Mouse (Mus musculus): ENCODE measurements around the gene Aatk. TPM values are rescaled to one million over a fixed set of nuclear protein-coding genes. Genes with fewer than 3 reads are reported as not detected.

Gene Aatk
- polyA plus RNA-seq, 1 experiment from 2014 or later, result 2.0 TPM

DNA sequence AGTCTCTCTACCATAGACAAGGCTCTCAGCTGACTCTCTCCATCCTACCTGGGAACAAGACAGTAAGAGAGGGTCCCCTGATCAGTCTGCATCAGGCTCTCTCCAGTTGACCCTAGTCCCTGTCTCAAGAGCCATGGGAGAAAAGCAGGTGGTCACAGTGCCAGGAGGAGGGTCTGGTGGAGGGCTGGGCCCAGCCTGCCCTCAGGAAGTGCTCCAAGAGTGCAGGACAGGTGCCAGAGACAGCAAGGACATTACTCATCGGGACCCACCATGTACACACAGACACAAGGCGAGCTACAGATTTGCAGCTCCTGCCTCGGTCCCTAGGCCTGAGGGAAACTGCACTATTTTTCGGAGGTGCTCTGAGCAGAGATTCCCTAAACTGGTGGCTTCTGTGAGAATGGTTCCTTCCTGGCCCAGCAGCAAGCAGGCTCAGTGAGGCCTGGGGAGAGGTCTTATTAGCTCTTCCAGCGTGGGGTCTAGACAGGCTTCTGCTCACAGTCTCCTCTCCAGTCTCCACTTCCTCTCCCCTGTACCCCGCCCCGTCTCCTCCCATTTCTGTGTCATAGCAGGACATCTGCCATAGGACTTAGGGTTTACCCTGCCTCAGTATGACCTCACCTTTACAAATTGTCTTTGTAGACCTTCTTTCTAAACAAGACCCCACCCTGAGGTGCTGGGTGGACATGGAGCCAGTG is 4.7 kb downstream of the Aatk start:
- Histone ChIP-seq H3K9ac (replicated peaks; ENCODE audit: low read length) (0 out of 2 replicates have a peak overlapping the region, but pooled peaks have one; percentile 6), H3K4me2 (replicated peaks; ENCODE audit: low read depth, low read length) (no peak overlapping the region), H3K4me1 (ENCODE audit: insufficient read depth, low read length) (peaks cover 34% of the 10 kb centered on the region), H3K27ac (ENCODE audit: low read length) (peak overlapping the region; percentile 64), H3K27me3 (ENCODE audit: insufficient read depth, low read length) (peaks cover 7% of the 10 kb centered on the region), H3K4me3 (ENCODE audit: low read length) (no peak overlapping the region), H3K36me3 (ENCODE audit: insufficient read depth, low read length) (no peaks in the 10 kb centered on the region), H3K9me3 (ENCODE audit: low read length) (no peaks in the 10 kb centered on the region)
- 66% methylated on average over 7 of the region's 7 CpGs for WGBS
- peak; percentile 12; the same call in 1 of the 2 replicates for ATAC-seq (ENCODE audit: low FRiP score, low TSS enrichment)

DNA sequence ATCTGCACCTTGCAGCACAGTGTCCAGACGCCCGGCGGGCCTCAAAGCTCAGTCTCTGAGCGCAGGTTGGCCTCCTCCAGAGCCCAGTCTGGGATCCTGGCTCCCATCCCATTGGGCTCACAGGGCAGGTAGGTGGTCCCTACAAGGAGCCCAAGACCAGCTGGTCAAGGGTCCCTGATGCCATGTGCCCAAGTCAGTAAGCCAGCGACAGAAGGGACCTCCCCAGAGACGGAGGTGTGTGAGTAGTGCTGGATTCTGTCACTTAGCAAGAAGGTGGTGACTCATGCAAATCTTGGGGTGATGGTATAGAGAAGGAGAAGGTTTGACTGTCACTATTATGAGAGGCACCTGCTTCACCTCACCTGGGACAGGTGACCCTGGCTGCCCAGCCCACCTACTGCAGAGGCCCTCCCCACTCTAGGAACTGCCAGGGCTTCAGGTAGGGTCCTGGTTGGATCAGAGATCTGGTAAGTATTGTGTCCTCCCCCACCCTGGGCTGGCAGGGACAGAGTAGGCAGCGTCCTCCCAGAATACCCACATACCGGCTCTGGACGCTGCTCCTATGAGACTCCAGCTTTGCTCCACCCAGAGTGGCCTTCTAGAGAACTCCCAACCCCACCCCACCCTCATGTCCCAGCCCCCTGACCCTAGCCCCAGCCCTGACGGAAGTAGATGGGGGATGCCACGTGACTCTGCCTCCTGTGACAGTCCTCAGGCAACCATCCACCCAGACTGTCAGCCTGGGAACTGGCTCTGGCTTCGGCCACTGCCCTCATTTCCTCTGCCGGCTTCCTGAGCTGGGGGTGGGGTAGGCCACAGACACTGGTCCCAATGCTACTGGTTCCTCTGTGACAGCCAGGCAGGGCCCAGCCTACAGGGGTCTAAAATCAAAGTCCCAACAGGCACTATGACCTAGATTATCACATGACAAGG is 5.5 kb downstream of the Aatk start:
- Histone ChIP-seq H3K4me2 (replicated peaks; ENCODE audit: low read depth, low read length) (peak overlapping the region; percentile 25; the same call in 1 of the 2 replicates), H3K9ac (replicated peaks; ENCODE audit: low read length) (no peak overlapping the region), H3K27me3 (ENCODE audit: insufficient read depth, low read length) (peaks cover 5% of the 10 kb centered on the region), H3K9me3 (ENCODE audit: low read length) (no peaks in the 10 kb centered on the region), H3K4me1 (ENCODE audit: insufficient read depth, low read length) (peaks cover 28% of the 10 kb centered on the region), H3K36me3 (ENCODE audit: insufficient read depth, low read length) (no peaks in the 10 kb centered on the region), H3K27ac (ENCODE audit: low read length) (peak overlapping the region; percentile 64), H3K4me3 (ENCODE audit: low read length) (no peak overlapping the region)
- peak; percentile 29 for ATAC-seq (ENCODE audit: low FRiP score, low TSS enrichment)
- WGBS, result 48% methylated on average over 13 of the region's 13 CpGs

DNA sequence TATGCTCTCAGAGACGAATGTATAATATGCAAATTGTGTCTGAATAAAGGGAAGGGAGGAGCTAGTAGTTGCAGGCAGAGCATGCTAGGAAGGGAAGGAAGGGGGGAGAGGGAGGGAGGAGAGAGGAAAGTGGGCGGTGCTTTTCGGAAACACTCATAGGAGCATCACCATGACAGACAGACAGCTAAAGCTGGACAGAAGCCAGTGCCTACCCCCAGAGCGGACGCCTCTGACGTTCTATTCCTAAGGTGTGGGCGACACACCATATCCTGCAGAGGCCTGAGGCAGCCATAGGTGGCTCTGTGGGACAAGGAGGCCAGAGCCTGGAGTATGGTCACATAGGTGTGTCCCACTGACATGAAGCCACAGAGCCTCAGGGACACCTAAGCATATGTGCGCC is 6.5 kb downstream of the Aatk start:
- Histone ChIP-seq H3K27ac (ENCODE audit: low read length) (no peak overlapping the region), H3K36me3 (ENCODE audit: insufficient read depth, low read length) (no peaks in the 10 kb centered on the region; the same call in 1 of the 2 replicates), H3K4me2 (replicated peaks; ENCODE audit: low read depth, low read length) (no peak overlapping the region), H3K27me3 (ENCODE audit: insufficient read depth, low read length) (no peaks in the 10 kb centered on the region), H3K4me3 (ENCODE audit: low read length) (no peak overlapping the region), H3K4me1 (ENCODE audit: insufficient read depth, low read length) (peaks cover 18% of the 10 kb centered on the region), H3K9me3 (ENCODE audit: low read length) (no peaks in the 10 kb centered on the region), H3K9ac (replicated peaks; ENCODE audit: low read length) (no peak overlapping the region)
- 73% methylated on average over 8 of the region's 8 CpGs for WGBS
- no peak for ATAC-seq (ENCODE audit: low FRiP score, low TSS enrichment)

DNA sequence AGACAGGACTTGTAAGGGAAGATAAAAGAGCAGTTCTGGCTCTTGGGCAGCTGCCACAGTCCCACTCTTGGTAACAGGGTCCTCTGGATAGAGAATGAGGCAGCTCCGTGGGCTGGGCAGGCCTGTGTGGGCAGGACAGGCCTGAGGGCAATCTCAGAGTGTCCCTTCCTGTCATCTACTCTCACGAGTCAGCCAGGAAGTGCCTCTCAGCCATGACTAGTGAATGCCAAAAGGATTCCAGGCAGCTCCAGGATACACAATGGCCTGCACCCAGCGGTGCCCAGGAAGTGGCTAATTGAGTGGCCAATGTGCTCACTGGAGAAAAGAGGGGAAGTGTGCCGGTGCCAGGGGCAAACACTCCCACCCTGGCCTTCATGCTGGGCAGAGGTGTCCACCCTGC is 7.4 kb downstream of the Aatk start:
- Histone ChIP-seq H3K4me2 (replicated peaks; ENCODE audit: low read depth, low read length) (no peak overlapping the region), H3K4me3 (ENCODE audit: low read length) (no peak overlapping the region), H3K27me3 (ENCODE audit: insufficient read depth, low read length) (no peaks in the 10 kb centered on the region), H3K4me1 (ENCODE audit: insufficient read depth, low read length) (peaks cover 14% of the 10 kb centered on the region), H3K36me3 (ENCODE audit: insufficient read depth, low read length) (no peaks in the 10 kb centered on the region; the same call in 1 of the 2 replicates), H3K27ac (ENCODE audit: low read length) (peak overlapping the region; percentile 5; the same call in 1 of the 2 replicates), H3K9me3 (ENCODE audit: low read length) (no peaks in the 10 kb centered on the region), H3K9ac (replicated peaks; ENCODE audit: low read length) (no peak overlapping the region)
- WGBS, result 35% methylated on average over 4 of the region's 4 CpGs
- ATAC-seq (ENCODE audit: low FRiP score, low TSS enrichment), result no peak

DNA sequence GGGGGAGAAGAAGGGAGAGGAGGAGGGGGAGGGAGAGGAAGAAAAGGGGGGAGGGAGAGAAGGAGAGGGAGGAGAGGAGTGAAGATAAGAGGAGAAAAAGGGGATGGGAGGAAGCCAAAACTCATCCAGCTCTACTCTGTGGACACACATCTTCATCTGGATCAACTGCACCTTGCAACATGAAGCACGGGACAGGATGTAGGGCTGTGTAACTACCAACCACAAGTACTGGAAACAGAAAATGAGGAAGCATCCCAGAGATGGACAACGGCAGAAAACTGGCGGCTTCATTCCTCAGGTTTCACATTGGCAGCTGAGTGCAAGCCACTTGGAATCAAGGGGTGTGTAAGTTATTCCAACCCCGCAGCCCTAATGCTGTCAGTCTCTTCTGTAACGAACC is 12.2 kb downstream of the Aatk start:
- H3K9ac ChIP-seq (replicated peaks; ENCODE audit: low read length), result no peak overlapping the region
- no peaks in the 10 kb centered on the region for H3K4me1 ChIP-seq (ENCODE audit: insufficient read depth, low read length)
- H3K4me3 ChIP-seq (ENCODE audit: low read length), result no peak overlapping the region
- H3K4me2 ChIP-seq (replicated peaks; ENCODE audit: low read depth, low read length), result no peak overlapping the region
- 37% methylated on average over 5 of the region's 5 CpGs for WGBS
- H3K9me3 ChIP-seq (ENCODE audit: low read length), result no peaks in the 10 kb centered on the region
- no peaks in the 10 kb centered on the region for H3K27me3 ChIP-seq (ENCODE audit: insufficient read depth, low read length)
- no peaks in the 10 kb centered on the region; the same call in 1 of the 2 replicates for H3K36me3 ChIP-seq (ENCODE audit: insufficient read depth, low read length)
- H3K27ac ChIP-seq (ENCODE audit: low read length), result no peak overlapping the region
- no peak for ATAC-seq (ENCODE audit: low FRiP score, low TSS enrichment)

DNA sequence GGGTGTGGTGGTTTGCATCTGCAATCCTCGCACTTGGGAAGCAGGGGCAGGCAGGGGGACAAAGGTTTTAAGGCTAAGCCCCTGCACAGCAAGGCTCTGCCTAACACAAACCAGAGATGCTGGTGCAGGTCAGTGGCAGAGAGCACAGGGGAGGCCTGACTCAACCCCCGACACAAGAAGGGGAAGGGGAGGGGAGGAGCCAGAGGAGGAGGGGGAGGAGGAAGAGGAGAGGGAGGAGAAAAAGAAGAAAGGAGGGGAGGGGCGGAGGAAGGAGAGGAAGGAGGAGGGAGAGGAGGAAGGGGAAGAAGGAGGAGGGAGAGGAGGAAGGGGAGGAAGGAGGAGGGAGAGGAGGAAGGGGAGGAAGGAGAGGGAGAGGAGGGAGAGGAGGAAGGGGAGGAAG is 12.7 kb downstream of the Aatk start:
- no peak overlapping the region for H3K4me3 ChIP-seq (ENCODE audit: low read length)
- H3K4me2 ChIP-seq (replicated peaks; ENCODE audit: low read depth, low read length), result no peak overlapping the region
- H3K4me1 ChIP-seq (ENCODE audit: insufficient read depth, low read length), result no peaks in the 10 kb centered on the region
- ATAC-seq (ENCODE audit: low FRiP score, low TSS enrichment), result no peak
- no peak overlapping the region for H3K27ac ChIP-seq (ENCODE audit: low read length)
- no peaks in the 10 kb centered on the region; the same call in 1 of the 2 replicates for H3K36me3 ChIP-seq (ENCODE audit: insufficient read depth, low read length)
- no peaks in the 10 kb centered on the region for H3K9me3 ChIP-seq (ENCODE audit: low read length)
- WGBS, result 55% methylated on average over 3 of the region's 3 CpGs
- H3K27me3 ChIP-seq (ENCODE audit: insufficient read depth, low read length), result no peaks in the 10 kb centered on the region
- no peak overlapping the region for H3K9ac ChIP-seq (replicated peaks; ENCODE audit: low read length)

DNA sequence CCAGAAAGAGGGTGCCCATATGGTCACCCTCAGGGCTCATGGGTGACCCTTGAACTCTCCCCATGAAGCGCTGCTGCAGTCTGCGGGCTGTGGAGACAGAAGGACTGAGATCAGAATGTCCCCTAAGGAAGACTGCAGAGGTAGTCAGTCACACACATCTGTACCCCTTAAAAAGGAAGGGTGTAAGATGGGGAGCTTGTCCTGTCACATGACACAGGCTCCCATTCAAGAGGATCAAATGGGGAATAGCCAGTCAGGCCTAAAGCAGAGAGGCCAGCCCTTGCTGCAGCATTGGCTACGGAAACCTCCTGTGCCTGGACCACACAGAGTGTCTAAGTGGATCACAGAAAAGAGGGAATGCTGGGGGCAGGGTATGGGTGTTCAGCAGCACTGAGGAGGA is 13.5 kb downstream of the Aatk start:
- WGBS, result 79% methylated on average over 3 of the region's 3 CpGs
- no peaks in the 10 kb centered on the region for H3K27me3 ChIP-seq (ENCODE audit: insufficient read depth, low read length)
- H3K4me1 ChIP-seq (ENCODE audit: insufficient read depth, low read length), result 0 out of 2 replicates have a peak, but pooled peaks cover under 1% of the 10 kb centered on the region
- no peak overlapping the region for H3K4me2 ChIP-seq (replicated peaks; ENCODE audit: low read depth, low read length)
- ATAC-seq (ENCODE audit: low FRiP score, low TSS enrichment), result no peak
- no peaks in the 10 kb centered on the region; the same call in 1 of the 2 replicates for H3K36me3 ChIP-seq (ENCODE audit: insufficient read depth, low read length)
- H3K9ac ChIP-seq (replicated peaks; ENCODE audit: low read length), result no peak overlapping the region
- no peak overlapping the region for H3K27ac ChIP-seq (ENCODE audit: low read length)
- no peak overlapping the region for H3K4me3 ChIP-seq (ENCODE audit: low read length)
- H3K9me3 ChIP-seq (ENCODE audit: low read length), result no peaks in the 10 kb centered on the region

DNA sequence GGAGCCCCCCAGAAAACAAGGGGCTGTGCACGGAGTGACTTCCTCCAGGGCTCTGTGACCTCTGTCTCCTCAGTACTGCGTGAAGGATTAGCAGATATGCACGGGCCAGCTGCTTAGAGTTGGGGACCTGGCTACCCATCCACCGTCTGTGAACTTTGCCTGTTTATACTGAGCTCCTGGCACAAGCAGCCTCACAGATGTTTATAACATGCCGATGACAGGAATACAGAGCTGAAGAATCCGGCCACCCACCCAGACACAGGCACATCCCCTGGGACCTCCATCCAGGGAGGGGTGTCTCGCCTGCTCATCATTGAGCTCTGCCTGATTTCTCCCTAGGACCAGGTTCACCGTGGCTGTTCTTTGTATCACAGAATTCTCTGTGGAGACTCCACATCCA is 14.9 kb downstream of the Aatk start:
- Histone ChIP-seq H3K4me3 (ENCODE audit: low read length) (no peak overlapping the region), H3K27ac (ENCODE audit: low read length) (no peak overlapping the region), H3K9me3 (ENCODE audit: low read length) (no peaks in the 10 kb centered on the region), H3K4me1 (ENCODE audit: insufficient read depth, low read length) (0 out of 2 replicates have a peak, but pooled peaks cover 8% of the 10 kb centered on the region), H3K4me2 (replicated peaks; ENCODE audit: low read depth, low read length) (no peak overlapping the region), H3K9ac (replicated peaks; ENCODE audit: low read length) (no peak overlapping the region), H3K36me3 (ENCODE audit: insufficient read depth, low read length) (no peaks in the 10 kb centered on the region; the same call in 1 of the 2 replicates), H3K27me3 (ENCODE audit: insufficient read depth, low read length) (no peaks in the 10 kb centered on the region)
- no peak for ATAC-seq (ENCODE audit: low FRiP score, low TSS enrichment)
- 57% methylated on average over 8 of the region's 8 CpGs for WGBS

DNA sequence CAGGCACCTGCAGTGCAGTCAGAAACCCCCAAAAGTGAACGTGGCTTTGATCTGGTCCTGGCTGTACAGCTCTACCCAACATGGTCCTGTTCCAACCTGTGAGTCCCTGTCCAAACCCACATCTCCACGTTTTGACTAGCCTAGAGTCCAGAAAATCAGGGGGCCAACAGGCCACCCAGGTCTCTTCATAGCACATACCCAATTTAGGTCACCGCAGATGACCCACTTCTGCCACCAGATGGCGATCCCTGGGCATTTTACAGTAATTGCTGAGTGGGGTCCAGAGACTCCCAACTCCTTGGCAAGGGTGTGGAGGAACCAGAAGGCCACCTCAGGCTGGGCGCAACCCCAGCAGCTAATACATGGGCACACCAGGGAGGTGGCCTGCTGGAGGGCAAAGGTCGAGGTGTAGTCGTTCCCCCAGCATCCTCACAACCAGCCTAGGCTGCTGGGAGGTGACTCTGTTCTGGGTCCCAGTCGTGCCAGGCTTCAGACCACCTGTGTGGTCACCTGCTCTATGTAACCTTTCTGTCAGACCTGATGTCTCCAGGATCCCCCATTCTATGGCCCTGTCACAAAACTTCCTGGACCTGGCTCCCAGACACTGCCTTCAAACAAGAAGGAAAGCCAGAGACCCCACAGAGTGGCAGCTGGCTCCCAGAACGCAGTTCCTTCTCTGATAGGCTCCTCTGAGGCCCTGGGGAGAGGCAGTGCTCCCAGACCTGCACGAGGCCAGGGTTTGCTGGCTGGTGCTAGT is 16.6 kb downstream of the Aatk start:
- Histone ChIP-seq H3K27ac (ENCODE audit: low read length) (no peak overlapping the region), H3K4me2 (replicated peaks; ENCODE audit: low read depth, low read length) (no peak overlapping the region), H3K9ac (replicated peaks; ENCODE audit: low read length) (no peak overlapping the region), H3K9me3 (ENCODE audit: low read length) (no peaks in the 10 kb centered on the region), H3K36me3 (ENCODE audit: insufficient read depth, low read length) (no peaks in the 10 kb centered on the region), H3K4me3 (ENCODE audit: low read length) (no peak overlapping the region), H3K4me1 (ENCODE audit: insufficient read depth, low read length) (0 out of 2 replicates have a peak, but pooled peaks cover 8% of the 10 kb centered on the region), H3K27me3 (ENCODE audit: insufficient read depth, low read length) (no peaks in the 10 kb centered on the region)
- ATAC-seq (ENCODE audit: low FRiP score, low TSS enrichment), result peak; percentile 62
- whole genome bisulfite sequencing, result 41% methylated on average over 10 of the region's 10 CpGs
